Mouse (Mus musculus): ENCODE data around the gene Vmn2r12. TPM values are rescaled to one million over a fixed set of nuclear protein-coding genes. Genes with fewer than 3 reads are reported as not detected.
"Not testable (repeated sequence)": the region's sequence is repeated elsewhere in the genome, so short reads cannot be mapped to it uniquely, and the experiment has no call there.

The Vmn2r12 gene
- not detected for total RNA-seq (2021)

- DNase-seq: not testable (repeated sequence)
Measured at GRCm38 (mm10) chr5:109097850-109098249, at the start of gene Vmn2r12. Vmn2r12 (minus strand) TSS chr5:109097950.

- DNase-seq: no peak
Measured at GRCm38 (mm10) chr5:109139546-109139945, 41.8 kb upstream of the Vmn2r12 start.

GRCm38 (mm10) chr5:109136731-109137130 is 39.0 kb upstream of the Vmn2r12 start:
- DNase-seq: no peak

- not testable (repeated sequence) for DNase-seq
Measured at GRCm38 (mm10) chr5:109096482-109096881, 1.3 kb downstream of the Vmn2r12 start.

GRCm38 (mm10) chr5:109072016-109072415 is 25.7 kb downstream of the Vmn2r12 start:
- DNase-seq: not testable (repeated sequence)

GRCm38 (mm10) chr5:109059469-109059868 is 38.3 kb downstream of the Vmn2r12 start, which contains the start of gene Vmn2r11:
Vmn2r11 (minus strand) TSS chr5:109059569.
- DNase-seq: not testable (repeated sequence)

GRCm38 (mm10) chr5:109055286-109055685 is 42.5 kb downstream of the Vmn2r12 start:
- no peak for DNase-seq

Other genes with a start within 250 kb of the Vmn2r12 start
- gene Vmn2r9, start 245.3 kb downstream of the Vmn2r12 start, total RNA-seq (2021): not detected
- not detected for gene Vmn2r10, start 91.4 kb downstream of the Vmn2r12 start, total RNA-seq (2021)
- not detected for gene Vmn2r11, start 38.4 kb downstream of the Vmn2r12 start, total RNA-seq (2021)
- not detected for gene Vmn2r13, start 94.2 kb upstream of the Vmn2r12 start, total RNA-seq (2021)
- gene Vmn2r14, start 126.8 kb upstream of the Vmn2r12 start, total RNA-seq (2021): not detected
- gene Vmn2r15, start 199.7 kb upstream of the Vmn2r12 start, total RNA-seq (2021): not detected
- not detected for gene Vmn2r16, start 232.2 kb upstream of the Vmn2r12 start, total RNA-seq (2021)